Mouse (Mus musculus): Measurements from ENCODE around the gene Olfr618.
"Not testable (repeated sequence)": the region's sequence is repeated elsewhere in the genome, so short reads cannot be mapped to it uniquely, and the experiment has no call there.

Olfr618 gene

GRCm38 (mm10) chr7:103589803-103590202, at the start of gene Olfr618:
Gene Olfr618, plus strand, starts transcription at chr7:103590103.
- DNase-seq (ENCODE audit: low read depth, low spot score): no peak

GRCm38 (mm10) chr7:103542617-103543016, 47.3 kb upstream of the Olfr618 start, which contains the start of gene Olfr612:
Gene Olfr612, minus strand, starts transcription at chr7:103542717.
- not testable (repeated sequence) for DNase-seq (ENCODE audit: low read depth, low spot score)

GRCm38 (mm10) chr7:103547774-103548173, 42.1 kb upstream of the Olfr618 start, which contains the start of gene Olfr613:
Gene Olfr613, plus strand, starts transcription at chr7:103548074.
- DNase-seq (ENCODE audit: low read depth, low spot score): no peak

- DNase-seq (ENCODE audit: low read depth, low spot score): no peak
Observed at GRCm38 (mm10) chr7:103555779-103556178, 34.1 kb upstream of the Olfr618 start, which contains the start of gene Olfr615. Gene Olfr615, plus strand, starts transcription at chr7:103556079.

GRCm38 (mm10) chr7:103569043-103569442, 20.9 kb upstream of the Olfr618 start, which contains the start of gene Olfr616:
Gene Olfr616, minus strand, starts transcription at chr7:103569143.
- DNase-seq (ENCODE audit: low read depth, low spot score): no peak

- DNase-seq (ENCODE audit: low read depth, low spot score): no peak
Observed at GRCm38 (mm10) chr7:103572761-103573160, 17.1 kb upstream of the Olfr618 start, which contains the start of gene Olfr617. Gene Olfr617, plus strand, starts transcription at chr7:103573061.

GRCm38 (mm10) chr7:103600275-103600674, 10.4 kb downstream of the Olfr618 start, which contains the start of gene Olfr619:
Gene Olfr619, plus strand, starts transcription at chr7:103600575.
- no peak for DNase-seq (ENCODE audit: low read depth, low spot score)

GRCm38 (mm10) chr7:103607425-103607824, 17.5 kb downstream of the Olfr618 start:
- DNase-seq (ENCODE audit: low read depth, low spot score): no peak

- DNase-seq (ENCODE audit: low read depth, low spot score): no peak
Observed at GRCm38 (mm10) chr7:103612434-103612833, 22.5 kb downstream of the Olfr618 start, which contains the start of gene Olfr620. Gene Olfr620, minus strand, starts transcription at chr7:103612534.

GRCm38 (mm10) chr7:103636795-103637194, 46.9 kb downstream of the Olfr618 start:
- no peak for DNase-seq (ENCODE audit: low read depth, low spot score)

GRCm38 (mm10) chr7:103642602-103643001, 52.7 kb downstream of the Olfr618 start, which contains the start of gene Olfr622:
Gene Olfr622, minus strand, starts transcription at chr7:103642702.
- DNase-seq (ENCODE audit: low read depth, low spot score): no peak

GRCm38 (mm10) chr7:103644070-103644469, 54.2 kb downstream of the Olfr618 start:
- DNase-seq (ENCODE audit: low read depth, low spot score): no peak
